Mouse (Mus musculus): ENCODE measurements around the gene Casp8ap2.
A peak's percentile ranks its signal among the peaks of the same experiment; 100 is the strongest.

The Casp8ap2 gene

DNA sequence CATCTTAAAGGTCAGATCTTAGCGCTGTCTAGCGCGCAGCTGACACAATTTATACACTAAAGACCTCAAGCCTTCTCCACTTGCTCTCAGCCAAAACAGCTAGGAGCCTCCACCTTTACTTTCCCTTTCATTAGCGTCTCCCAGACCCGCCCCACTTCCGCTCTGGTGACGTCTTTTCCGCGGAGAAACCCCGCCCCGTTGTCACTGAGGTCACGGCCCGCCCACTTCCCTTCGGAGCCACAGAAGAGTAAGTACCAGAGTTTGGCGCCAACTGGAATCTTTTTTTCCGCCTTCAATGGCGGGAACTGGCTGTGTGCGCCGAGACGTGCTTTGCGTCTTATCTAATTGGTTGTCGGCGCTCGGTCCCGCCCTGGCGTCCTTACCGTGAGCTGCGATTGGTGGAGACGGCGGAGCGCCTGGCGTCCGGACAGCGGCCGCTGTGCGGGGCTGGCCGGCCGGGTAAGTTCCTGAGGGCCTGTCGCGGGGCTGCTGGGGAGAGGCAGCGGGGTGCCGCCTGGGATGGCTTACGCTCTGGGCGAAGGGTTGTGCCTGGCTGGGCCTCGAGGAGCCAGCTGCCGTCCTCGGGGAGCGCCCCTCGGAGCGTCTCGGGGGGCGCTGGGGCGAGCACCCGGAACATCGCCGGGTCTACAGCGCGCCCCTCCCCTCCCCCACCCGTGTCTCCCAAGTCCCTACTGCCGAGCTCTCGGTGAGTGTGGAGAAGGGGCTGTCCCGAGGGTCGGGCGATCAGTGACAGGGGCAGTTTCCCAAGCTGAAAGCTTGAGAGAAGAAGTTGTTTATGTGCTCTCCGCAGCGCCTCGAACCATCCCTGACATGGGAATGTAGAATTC, at the start of gene Casp8ap2:
Gene Casp8ap2, plus strand, starts transcription at position 418 of the 848 bp plus-strand sequence.
- peak; percentile 100 for DNase-seq (ENCODE audit: low read depth, low spot score)

DNA sequence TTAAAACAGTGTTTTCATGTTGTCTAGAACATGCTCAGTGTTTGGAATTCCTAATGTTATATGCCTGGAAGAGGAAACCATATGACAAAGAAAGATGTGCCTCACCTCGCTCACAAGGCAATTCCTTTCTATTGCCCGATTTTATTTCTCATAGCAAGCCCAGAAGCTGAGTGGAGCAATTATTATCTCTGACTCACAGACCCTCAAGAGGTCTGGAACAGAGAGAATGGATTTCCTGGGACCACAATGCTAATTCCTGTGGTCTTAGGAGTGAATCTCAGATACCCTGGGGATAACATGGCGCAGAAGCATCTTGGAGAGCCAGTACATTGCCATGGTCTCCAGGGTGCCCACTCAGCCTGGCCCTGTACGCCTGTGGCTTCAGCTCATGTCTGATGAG, 46.2 kb upstream of the Casp8ap2 start:
- no peak for DNase-seq (ENCODE audit: low read depth, low spot score)

DNA sequence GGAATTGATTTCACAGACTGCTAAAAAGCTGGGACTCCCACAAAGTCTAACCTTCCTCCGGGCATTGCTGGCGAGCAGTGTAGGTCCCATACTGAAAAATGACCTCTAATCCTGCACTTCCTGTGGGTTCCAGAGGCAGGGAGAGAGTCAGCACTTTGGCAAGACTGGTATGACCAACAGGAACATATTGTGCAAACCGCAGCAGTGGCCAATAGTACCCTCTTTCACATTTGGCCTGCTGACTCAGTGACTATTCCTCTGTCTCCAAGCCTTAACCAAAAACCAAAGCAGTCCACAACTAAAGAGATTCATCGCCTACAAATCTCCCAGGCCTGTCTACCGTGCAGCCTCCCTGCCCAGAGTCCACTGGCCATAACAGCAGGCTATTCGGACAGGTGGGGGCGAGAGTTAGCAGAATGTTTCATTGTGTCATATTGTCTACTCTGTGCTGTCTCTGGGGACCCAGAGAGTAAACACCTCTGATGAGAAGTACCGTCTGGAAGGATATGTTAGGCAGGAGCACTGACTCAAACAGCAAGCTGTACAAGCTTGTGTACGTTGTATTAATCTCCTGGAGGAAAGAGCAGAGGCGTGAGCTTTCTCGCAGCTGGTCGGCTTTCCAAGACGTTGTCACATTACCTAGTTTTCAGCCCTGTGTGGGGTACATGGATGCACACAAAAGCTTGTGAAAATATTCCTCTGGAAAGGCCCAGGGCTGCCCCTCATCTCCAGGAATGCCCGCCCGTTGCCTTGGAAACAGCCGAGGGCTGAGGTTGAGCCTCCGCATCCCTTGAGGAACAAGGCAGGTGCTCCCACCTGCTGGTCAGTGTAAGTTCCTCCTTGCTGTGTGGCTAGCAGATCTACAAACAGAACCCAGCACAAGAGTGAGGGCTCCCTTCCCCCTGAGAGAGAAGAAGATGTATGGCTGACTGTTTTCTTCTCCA, 45.0 kb upstream of the Casp8ap2 start:
- no peak for DNase-seq (ENCODE audit: low read depth, low spot score)

DNA sequence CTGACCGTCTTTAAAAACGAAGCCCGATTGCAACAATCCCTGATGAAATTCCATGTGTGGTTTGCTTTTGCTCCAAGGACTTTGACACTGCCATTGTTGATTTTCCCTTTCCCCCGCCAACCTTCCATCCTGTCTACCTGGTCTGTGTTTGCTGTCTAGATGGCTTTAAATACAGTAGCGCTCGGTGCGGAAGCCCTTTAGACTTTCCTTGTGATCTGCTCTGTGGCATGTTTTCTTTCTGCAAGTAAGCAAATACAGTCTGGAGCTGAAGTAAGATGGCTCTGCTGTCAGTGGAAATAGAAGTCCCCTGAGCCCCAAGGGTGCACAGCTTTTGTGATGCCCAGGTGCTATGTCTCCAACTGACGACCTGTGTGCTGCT, 44.3 kb upstream of the Casp8ap2 start:
- DNase-seq (ENCODE audit: low read depth, low spot score): no peak

DNA sequence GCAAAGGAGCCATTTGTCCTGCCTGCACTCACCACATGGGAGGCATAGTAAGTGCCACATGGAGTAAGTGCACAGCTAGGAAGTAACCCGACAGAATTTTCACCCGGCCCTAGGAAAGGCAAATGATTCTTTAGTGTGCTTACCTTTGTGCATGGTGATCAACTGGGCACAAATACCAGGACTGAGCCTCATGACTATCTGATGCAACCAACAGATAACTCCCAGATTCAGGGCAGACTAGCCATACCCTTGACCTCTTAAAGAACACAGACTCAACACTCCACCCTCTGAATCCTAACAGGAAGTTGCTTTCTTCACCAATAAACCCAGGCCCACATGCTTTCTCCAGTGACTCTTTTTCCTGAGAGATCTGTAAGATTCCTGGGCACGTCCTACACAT, 43.8 kb upstream of the Casp8ap2 start:
- no peak for DNase-seq (ENCODE audit: low read depth, low spot score)

DNA sequence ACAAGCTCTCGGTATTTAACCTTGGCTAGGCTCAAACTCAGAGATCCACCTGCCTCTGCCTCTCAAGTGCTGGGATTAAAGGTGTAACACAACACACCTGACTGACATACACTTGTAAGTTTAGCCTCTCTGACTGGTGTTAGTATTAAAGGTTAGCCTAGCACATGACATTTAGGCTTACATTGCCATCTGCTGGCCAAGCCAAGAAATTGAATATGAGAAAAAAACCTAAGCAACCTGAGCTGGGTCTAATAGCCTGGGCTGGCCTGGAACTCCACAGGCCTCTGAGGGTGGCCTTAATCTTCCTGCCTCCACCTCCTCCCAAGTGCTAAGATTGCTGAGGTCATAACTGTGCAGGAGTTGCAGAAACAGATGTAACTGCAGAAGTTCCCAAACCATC, 43.1 kb upstream of the Casp8ap2 start:
- peak; percentile 60 for DNase-seq (ENCODE audit: low read depth, low spot score)

DNA sequence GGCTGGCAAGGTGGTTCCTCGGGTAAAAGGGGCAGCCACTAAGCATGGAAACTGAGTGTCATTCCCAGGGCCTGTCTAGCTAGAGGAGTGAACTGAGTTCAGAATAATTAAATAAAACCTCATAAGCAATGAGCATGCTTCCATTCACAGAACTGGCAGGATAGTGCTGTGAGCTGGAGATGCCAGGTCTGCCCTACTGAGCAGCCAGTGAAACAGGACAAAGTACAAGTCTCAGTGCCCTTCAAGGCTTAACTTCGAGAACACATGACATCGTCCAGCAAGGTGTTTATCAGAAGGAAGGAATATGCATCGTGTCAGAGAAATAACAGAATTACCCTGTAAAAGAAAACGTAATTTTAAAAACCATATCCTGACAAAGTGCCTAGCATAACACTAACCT, 41.7 kb upstream of the Casp8ap2 start:
- no peak for DNase-seq (ENCODE audit: low read depth, low spot score)

DNA sequence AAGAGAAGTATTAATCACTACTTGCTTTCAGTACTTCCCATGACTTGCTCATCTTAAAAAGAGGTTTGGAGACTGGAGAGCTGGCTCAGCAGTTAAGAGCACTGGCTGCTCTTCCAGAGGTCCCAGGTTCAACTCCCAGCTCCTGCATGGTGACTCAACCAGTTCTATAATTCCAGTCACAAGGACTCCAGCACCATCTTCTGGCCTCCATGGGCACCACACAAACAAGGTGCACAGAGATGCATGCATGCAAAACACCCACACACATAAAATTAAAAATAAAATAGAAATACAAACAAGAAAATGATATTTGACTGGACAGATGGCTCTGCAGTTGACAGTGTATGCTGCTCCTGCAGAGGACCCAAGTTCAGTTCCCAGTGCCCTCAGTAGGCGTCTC, 40.6 kb upstream of the Casp8ap2 start:
- DNase-seq (ENCODE audit: low read depth, low spot score): peak; percentile 22

DNA sequence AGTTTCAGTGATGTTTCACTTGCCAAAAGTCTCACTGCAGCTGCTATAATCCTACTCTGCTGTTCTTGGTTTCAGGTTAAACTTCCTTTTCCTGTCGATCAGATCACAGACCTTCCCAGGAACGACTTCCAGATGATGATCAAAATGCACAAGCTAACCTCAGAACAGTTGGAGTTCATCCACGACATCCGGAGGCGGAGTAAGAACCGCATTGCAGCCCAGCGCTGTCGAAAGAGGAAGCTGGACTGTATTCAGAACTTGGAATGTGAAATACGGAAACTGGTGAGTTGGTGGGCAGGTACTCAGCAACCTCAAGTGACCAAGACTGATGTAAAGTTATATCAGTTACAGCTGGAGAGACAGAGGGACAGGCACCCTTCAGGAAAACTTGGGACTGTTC, 40.1 kb upstream of the Casp8ap2 start:
- DNase-seq (ENCODE audit: low read depth, low spot score): no peak

DNA sequence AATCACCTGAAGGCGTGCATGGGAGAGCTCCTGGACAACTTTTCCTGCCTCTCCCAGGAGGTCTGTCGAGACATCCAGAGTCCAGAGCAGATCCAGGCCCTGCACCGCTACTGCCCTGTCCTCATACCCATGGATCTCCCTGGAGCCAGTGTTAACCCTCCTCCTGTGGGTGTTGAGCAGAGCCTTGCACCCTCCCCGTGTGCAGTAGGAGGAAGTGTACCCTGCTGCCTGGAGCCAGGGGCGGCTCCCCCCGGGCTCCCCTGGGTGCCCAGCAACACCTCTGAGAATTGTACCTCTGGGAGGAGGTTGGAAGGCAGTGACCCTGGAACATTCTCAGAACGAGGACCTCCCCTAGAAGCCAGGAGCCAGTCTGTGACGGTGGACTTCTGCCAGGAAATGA, 35.4 kb upstream of the Casp8ap2 start:
- DNase-seq (ENCODE audit: low read depth, low spot score): no peak

DNA sequence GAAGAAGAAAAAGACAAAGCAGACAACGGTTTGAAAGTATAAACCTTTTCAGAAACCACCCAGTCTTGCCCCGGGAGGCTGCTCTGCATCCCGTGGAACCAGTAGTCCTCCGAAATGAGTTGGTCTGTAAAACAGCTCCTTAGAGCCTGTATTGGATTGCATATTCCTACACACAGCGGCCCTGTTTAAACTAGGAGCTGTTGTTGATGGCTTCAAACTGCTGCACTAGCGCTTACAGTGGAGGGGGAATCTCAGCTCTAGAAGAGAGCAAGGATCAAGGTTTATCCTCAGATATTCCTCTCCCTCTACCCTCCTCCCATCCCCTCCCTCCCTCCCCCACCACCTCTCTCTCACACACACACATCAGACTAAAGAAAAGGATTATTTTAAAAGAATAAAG, 31.1 kb upstream of the Casp8ap2 start:
- DNase-seq (ENCODE audit: low read depth, low spot score): no peak

DNA sequence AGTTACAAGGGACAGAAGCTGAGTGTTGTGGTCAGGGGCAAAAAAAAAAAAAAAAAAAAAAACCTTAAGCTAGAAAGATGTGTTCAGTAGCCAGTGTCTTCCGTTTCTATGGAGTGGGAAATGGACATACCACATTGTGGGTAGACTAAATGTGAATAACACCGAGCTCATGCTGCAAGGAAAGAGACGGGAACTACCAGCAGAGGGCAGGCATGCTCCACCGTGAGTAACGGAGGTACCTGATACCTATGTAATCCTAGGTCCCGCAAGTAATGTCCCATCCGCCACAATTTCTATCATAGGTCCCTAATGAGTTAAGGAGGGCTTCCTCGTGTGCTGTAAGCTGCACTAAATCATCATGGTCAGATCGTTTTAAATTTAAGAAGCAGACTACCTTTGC, 28.7 kb upstream of the Casp8ap2 start:
- DNase-seq (ENCODE audit: low read depth, low spot score): peak; percentile 85

DNA sequence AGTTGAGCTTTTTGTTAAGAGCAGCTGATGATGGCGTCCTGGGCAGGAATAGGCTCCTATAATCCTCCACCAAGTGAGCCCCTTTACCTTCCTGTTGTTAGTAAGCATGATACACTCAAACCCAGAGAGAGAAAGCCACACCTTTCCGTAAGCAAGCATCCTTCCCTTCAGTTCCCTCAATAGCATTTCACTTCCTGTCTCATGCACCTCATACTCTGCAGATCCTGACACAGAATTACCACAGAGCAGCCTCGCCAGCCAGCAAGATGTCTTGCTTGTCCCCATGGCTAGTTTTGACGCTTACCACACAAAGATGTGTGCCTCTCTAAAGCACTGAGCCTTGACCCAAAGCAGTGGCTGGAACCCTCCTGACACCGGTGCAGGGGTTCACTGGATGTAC, 27.7 kb upstream of the Casp8ap2 start:
- peak; percentile 69 for DNase-seq (ENCODE audit: low read depth, low spot score)

DNA sequence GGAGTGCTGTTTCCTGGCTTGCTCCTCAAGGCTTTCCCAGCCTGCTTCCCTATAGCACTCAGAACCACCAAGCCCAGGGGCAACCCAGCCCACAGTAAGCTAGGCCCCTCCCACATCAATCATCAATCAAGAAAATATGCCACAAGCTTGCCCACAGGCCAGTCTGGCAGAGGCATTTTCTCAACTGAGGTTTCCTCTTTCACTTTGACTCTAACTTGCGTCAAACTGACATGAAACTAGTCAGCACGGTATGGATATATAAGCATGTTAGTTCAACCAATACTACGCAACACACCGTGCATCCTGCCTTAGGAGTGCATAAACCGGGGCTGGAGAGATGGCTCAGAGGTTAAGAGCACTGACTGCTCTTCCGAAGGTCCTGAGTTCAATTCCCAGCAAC, 27.0 kb upstream of the Casp8ap2 start:
- DNase-seq (ENCODE audit: low read depth, low spot score): peak; percentile 87

DNA sequence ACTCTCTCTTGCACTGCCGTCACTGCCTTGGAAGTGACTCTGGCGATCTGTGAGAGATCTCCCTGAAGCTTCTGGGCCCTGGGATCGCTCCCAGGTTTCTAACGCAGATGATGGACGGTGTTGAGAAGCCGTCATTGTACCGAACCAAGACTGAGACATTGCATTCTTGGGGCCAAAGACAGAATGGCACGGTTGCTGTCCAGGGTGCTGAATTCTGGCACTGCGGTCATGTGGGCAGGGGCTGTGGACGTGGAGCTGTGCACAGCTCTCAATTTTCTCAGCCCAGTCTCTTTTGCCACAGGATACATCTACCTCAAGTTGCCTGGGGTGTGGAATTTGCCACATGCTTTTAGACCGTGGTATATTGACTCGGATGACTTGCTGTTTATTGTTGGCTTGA, 14.1 kb upstream of the Casp8ap2 start:
- peak; percentile 49 for DNase-seq (ENCODE audit: low read depth, low spot score)

DNA sequence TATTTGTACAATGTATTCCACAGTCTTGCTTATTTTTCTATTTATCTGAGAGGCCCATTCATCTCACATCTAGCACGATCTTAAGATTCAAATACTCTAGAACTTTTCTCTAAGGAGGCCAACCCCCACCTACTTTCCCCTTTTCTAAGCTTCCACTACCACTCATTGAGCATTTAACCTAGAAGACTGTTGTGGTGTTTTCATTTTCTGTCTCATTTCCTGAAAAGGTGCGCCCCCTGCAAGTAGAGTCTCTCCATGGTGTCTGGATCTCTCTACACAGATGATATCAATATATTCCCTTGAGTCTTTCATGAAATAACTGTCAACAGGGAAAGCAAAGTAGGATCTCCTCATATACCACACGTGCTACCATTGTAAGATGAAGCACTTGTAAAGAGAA, 12.6 kb upstream of the Casp8ap2 start, which contains the start of gene Gja10:
Gene Gja10, minus strand, starts transcription at position 101 of the 400 bp plus-strand sequence.
- DNase-seq (ENCODE audit: low read depth, low spot score): no peak

DNA sequence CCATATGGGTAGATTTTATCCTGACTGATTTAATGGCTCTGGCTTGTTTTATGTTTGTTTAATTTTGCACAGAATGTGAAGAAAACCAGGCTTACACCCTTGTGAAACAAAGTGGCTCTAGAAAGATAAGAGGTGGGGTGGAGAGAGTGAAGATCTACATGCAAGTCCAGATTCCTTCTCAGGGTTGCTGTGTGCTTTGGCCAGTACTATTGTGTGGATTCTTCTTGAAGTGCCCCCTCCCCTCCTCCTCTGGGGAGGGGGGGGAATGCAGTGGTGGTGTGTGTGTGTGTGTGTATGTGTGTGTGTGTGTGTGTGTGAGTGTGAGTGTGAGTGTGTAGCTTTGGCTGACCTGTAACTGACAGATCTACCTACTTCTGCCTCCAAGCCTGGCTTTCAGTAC, 6.4 kb downstream of the Casp8ap2 start:
- no peak for DNase-seq (ENCODE audit: low read depth, low spot score)

DNA sequence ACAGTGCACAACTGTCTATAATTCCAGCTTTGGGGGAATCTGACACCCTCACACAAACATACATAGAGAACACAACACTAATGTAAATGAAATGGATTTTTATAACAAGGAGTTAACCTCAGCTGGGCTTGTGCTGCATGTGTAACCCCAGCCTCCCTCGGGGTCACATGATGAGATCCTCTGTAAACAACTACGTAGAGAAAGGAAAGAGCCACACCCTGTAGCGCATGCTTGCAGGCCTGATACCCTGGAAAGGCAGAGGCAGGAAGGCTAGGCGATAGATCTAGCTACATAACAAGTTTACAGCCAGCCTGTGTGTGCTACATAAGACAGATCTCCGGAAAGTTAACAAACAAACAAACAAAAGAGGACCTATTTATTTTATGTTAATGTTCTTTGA, 36.4 kb downstream of the Casp8ap2 start:
- no peak for DNase-seq (ENCODE audit: low read depth, low spot score)

DNA sequence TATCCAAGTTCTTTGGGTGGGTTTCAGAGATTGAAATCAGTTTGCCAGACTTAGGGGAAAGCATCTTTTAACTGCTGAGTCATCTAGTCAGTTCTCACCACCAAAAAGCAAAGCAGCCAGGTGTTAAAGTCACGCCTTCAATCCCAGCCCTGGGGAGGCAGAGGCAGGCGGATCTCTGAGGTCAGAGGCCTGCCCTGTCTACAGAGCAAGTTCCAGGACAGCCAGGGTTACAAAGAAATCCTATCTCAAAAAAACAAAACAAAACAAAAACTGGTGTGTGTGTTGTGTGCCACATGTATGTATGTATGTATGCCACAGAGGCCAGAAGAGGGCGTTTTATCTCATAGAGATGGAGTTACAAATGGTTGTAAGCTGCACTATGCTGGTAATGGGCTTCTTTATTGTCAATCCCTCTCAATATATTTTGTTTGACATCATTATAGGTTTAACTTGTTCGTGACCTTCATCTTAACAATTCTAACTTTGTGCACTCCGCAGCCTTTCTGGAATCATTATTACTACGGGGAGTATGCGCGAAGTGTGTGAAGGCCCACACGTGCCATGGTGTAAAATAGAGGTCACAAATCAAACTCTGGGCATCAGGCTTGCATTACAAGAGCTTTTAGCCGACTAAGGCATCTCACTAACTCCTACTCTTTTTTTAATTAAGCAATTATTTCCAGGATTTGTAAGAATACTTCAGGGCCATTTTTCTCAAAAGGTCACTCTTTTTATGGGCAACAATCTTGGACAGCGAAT, 41.1 kb downstream of the Casp8ap2 start:
- DNase-seq (ENCODE audit: low read depth, low spot score): peak; percentile 74

DNA sequence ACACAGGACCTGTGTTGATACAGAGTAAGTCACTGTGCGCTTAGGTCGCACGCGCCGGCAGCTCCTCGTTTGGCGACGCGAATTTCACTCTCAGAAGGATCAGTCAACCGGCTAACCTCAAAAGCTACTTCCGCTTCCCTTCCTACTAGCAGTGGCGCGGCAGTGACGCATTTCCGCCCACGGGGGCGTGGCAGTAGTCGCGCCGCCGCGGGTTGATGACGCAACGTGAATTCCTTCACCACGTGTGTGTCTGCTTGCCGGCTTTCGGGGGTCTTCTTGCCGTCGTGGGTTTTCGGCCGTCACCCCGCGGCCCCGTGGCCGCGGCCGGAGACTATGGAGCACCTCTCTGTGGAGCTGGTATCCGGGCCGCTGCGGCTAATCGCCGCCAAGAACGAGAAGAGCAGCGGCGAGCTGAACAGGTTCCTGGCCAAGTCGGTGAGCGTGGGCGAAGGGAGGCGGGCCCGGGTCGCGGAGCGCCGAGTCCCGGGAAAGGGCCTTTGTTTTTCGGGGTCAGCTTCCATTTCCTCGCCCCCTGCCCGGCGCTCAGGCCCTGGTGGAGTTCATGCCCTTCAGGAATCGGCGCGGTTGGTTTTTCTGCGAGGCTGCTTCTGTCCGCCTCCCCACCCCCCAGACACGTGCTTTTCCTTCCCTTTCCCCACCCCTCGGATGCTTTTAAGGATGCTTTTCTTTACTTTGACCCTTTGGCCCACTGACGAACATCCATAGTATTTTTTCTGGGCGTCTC, 41.8 kb downstream of the Casp8ap2 start, which contains the start of gene Mdn1:
Gene Mdn1, plus strand, starts transcription at position 202 of the 745 bp plus-strand sequence.
- peak; percentile 95 for DNase-seq (ENCODE audit: low read depth, low spot score)

DNA sequence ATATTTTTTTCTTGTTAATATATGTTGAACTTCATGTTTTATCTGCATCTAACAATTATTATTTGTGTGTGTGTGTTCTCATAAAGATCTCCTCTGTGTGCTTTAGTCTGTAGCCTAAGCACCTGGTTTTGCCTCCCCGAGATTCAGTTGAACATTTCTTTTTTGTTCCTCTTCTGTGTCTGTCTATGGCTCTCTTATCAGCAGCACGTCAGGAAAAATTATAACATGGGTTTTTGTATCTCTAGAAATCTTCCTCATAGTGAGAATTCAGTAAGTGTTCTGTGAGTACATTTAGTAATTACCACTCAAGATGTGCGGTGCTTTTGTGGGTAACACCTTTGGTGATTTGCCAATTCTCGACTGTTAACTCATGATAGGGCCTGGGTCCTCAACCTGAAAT, 50.6 kb downstream of the Casp8ap2 start:
- no peak for DNase-seq (ENCODE audit: low read depth, low spot score)
